Mouse (Mus musculus): Measurements from ENCODE around the gene P2ry6.
A peak's percentile ranks its signal among the peaks of the same experiment; 100 is the strongest.

DNA sequence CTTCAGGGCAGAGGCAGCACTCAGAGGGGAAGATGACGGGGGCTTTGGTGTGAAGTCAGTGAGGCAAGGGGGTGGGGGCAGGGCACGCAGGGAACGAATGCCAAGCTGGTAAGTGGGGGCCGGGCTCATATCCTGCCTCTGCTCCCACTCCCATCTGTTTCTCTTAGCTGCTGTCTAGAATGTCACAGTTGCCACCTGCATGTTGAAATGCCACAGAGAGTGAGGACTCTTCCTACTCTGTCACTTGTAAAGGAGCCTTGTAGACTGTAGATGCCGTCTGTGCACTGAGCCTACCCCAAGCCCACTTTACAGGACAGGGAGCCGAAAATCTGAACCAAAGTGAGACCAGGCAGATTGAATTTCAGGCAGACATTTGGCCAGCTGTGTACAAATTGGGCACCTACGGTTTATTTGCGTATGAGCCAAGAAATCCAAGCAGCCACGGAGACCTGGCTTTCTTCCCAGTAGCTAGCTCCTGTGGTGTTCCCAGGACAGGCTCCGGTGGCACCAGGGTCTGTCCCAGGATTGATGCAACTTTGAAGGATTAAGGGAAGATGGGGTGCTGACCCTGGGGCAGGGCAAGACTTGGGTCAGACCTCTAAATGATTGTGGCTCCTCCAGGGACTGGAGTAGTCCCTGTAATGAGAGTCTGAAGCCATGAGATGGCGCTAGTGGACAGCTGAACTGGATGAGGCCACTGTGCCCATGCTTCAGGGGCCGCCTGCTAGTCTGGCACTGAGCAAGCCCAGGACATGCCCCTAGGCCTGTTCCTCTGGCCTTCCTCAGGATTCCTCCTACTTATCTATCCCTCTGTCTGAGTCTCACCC, 31.4 kb downstream of the P2ry6 start:
- peak; percentile 66 for TF ChIP-seq CTCF (conservative IDR thresholded peaks at IDR 0.05; ENCODE audit: low read length)
- no peak for TF ChIP-seq POU5F1 (IDR thresholded peaks at IDR 0.05; ENCODE audit: borderline replicate concordance, low read length)
- TF ChIP-seq NANOG (IDR thresholded peaks at IDR 0.05; ENCODE audit: borderline replicate concordance, low read length): no peak

Measured in E14TG2a.4 (cell line).